Mouse (Mus musculus) neural tube, embryonic 14.5 days (tissue): ENCODE results near the gene Dtx1. TPM values are rescaled to one million over a fixed set of nuclear protein-coding genes. Genes with fewer than 3 reads are reported as not detected.

Experiments used
- ATAC-seq: fragments of 200-750 bp; cut with Nextera tagmentation; 2 replicates; pipeline ENCODE4 v1.8.0; 2017; ENCODE audit warnings: low read depth, mild to moderate bottlenecking, moderate TSS enrichment, moderate library complexity
- H3K27ac ChIP-seq: fragments of 300-500 bp; sonication (generic); 2 replicates; pipeline ENCODE4 v1.5.1; 2014; ENCODE audit warnings: low read depth, mild to moderate bottlenecking, control low read depth, low read length, moderate library complexity, mixed read lengths
- H3K27me3 ChIP-seq: fragments of 300-500 bp; sonication (generic); 2 replicates; pipeline ENCODE4 v1.6.1; 2014; ENCODE audit warnings: low read length; ENCODE audit not compliant: control insufficient read depth, insufficient read depth
- H3K36me3 ChIP-seq: fragments of 300-500 bp; sonication (generic); 2 replicates; pipeline ENCODE4 v1.6.1; 2014; ENCODE audit warnings: low read length, mixed read lengths; ENCODE audit not compliant: control insufficient read depth, insufficient read depth
- H3K4me1 ChIP-seq: fragments of 300-500 bp; sonication (generic); 2 replicates; pipeline ENCODE4 v1.6.1; 2014; ENCODE audit warnings: low read length; ENCODE audit not compliant: control insufficient read depth, insufficient read depth
- H3K4me2 ChIP-seq: fragments of 300-500 bp; sonication (generic); 2 replicates; pipeline ENCODE4 v1.6.1; 2014; ENCODE audit warnings: mild to moderate bottlenecking, low read depth, low read length, control low read depth
- H3K4me3 ChIP-seq: fragments of 300-500 bp; sonication (generic); 2 replicates; pipeline ENCODE4 v1.5.1; 2014; ENCODE audit warnings: low read depth, low read length, control low read depth, mixed read lengths
- H3K9ac ChIP-seq: fragments of 300-500 bp; sonication (generic); replicated peaks from 2 replicates; pipeline ENCODE4 v1.6.1; 2014; ENCODE audit warnings: low read depth, mild to moderate bottlenecking, control low read depth, low read length, mixed read lengths
- H3K9me3 ChIP-seq: fragments of 300-500 bp; sonication (generic); 2 replicates; pipeline ENCODE4 v1.6.1; 2016; ENCODE audit warnings: low read length; ENCODE audit not compliant: control insufficient read depth
- WGBS: fragments of 180-500 bp; shearing (Covaris S2); extraction: QIAGEN DNeasy Blood & Tissue Kit; methylation state at CpG from one replicate; pipeline ENCODE4 v1.1.7; 2014; 5-methylcytosine and 5-hydroxymethylcytosine counted together
- polyA plus RNA-seq: library from polyadenylated mRNA; unstranded; fragments of >200 nt; fragmentation: Nextera tagmentation; extraction: Ambion mirVana; gene quantifications from 2 replicates; pipeline ENCODE4 v1.2.1, GENCODE M21; 2014

Dtx1 gene
- polyA plus RNA-seq, 1 experiment from 2014 or later, result 50.7 TPM

DNA sequence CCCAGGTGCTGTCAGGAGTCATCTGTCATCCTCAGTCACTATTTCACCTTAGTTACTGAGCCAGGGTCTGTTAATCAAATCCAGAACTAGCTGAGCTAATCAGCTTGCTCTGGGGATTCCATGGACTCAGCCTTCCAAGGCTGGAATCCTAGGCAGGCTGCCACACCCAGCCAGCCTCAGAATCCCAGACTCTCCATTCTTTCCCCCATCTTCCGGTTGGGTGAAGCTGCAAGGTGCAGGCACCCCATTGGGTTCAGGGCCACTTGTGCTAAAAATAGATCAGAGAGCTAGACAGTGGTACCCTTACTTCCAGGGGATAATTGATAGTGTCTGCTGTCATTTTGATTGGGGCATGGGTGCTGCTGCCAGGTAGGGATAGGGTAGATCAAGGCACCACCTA is 21.0 kb upstream of the Dtx1 start:
- H3K4me1 ChIP-seq, result no peaks in the 10 kb centered on the region
- ATAC-seq, result no peak
- H3K9me3 ChIP-seq, result no peaks in the 10 kb centered on the region
- no peak overlapping the region for H3K27ac ChIP-seq
- H3K36me3 ChIP-seq, result no peaks in the 10 kb centered on the region
- 70% methylated on average over 1 of the region's 1 CpGs for WGBS
- H3K4me3 ChIP-seq, result no peak overlapping the region
- H3K27me3 ChIP-seq, result no peaks in the 10 kb centered on the region
- no peak overlapping the region for H3K4me2 ChIP-seq
- H3K9ac ChIP-seq, result no peak overlapping the region

GRCm38 (mm10) chr5:120729319-120729718 is 17.6 kb upstream of the Dtx1 start:
- WGBS, result 70% methylated on average over 10 of the region's 10 CpGs
- H3K4me3 ChIP-seq, result no peak overlapping the region
- H3K4me1 ChIP-seq, result no peaks in the 10 kb centered on the region
- no peaks in the 10 kb centered on the region for H3K9me3 ChIP-seq
- no peaks in the 10 kb centered on the region for H3K36me3 ChIP-seq
- H3K9ac ChIP-seq, result no peak overlapping the region
- no peaks in the 10 kb centered on the region for H3K27me3 ChIP-seq
- H3K27ac ChIP-seq, result no peak overlapping the region
- ATAC-seq, result no peak
- H3K4me2 ChIP-seq, result no peak overlapping the region

DNA sequence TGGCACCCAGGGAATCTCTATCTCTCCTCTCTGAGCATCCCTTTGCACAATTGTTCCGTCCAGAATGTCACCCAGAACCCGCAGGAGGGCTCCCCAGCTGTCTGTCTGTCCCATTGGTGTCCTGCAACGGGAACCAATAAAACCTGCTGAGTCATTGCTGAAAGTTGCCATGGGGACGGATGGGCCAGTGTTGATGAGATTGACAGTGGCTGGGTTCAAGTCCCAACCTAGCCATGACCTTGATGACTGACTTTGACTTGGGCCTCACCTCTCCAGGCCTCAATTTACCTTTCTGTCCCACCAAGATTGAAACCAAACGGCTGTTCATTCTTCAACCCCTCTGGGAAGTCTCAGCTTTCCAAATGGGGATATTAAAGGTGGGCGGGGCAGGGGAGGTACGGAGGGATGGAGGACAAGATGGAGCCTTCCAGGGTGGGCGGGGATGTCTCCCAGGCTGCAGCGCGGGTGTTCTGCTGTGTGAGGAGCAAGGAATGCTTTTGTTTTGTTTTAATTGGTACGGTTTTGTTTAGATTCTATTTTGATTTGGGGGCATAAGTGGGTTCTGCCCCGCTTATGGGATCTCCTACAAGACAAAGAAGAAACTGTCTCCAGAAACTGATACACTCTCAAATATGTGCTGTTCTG is 14.2 kb upstream of the Dtx1 start:
- no peak overlapping the region for H3K4me3 ChIP-seq
- no peaks in the 10 kb centered on the region for H3K4me1 ChIP-seq
- no peak overlapping the region for H3K9ac ChIP-seq
- no peak overlapping the region for H3K4me2 ChIP-seq
- H3K27ac ChIP-seq, result no peak overlapping the region
- no peaks in the 10 kb centered on the region for H3K36me3 ChIP-seq
- ATAC-seq, result no peak
- no peaks in the 10 kb centered on the region for H3K27me3 ChIP-seq
- no peaks in the 10 kb centered on the region for H3K9me3 ChIP-seq
- WGBS, result 49% methylated on average over 12 of the region's 12 CpGs

DNA sequence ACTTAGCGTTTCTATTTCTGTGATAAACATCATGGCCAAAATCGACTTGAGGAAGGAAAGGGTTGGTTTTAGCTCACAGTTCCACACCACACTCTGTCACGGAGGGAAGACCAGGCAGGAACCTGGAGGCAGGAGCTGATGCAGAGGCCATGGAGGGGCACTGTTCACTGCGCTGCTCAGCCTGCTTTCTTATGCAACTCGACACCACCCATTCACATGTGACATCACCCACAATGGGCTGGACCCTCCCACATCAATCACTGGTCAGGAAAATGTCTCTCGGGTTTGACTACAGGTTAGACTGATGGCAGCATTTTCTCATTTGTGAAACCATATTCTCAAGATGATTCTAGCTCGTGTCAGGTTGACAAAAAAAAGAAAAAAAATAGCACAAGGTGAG is 9.3 kb upstream of the Dtx1 start:
- no peak for ATAC-seq
- 64% methylated on average over 7 of the region's 7 CpGs for WGBS
- no peak overlapping the region for H3K9ac ChIP-seq

DNA sequence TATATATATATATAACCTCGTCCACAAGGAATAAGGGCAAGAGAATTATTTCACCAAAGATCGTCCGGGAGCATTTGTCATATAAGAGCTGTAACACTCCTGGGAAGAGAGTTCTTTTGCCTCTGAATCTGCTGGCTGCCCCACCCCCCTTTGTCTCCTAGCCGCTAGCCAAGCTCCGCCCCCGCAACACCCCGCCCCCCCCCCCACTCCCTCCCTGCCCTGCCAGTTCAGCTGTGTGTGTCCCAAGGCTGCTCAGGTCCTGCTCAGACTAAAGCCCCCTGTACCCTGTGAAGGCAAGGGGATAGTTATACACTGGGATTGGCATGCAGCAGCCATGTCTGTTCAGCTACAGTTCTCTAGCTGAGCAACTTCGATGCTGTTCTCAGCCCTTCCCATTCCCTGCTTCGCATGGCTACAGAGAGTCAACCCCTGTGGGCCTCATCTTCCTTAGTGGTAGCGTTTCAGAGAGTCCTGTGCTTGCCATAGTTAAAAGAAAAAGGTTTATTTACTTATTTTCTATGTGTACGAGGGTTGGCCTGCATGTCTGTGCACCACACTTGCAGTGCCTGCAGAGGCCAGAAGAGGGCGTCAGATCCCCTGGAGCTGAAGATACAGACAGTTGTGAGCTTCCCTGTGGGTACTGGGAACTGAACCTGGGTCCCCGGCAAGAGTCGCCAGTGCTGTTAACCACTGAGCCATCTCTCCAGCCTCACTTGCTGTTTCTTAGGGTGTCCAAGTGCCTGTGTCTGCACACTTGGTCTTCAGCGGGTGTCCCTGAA is 7.1 kb upstream of the Dtx1 start:
- H3K9ac ChIP-seq, result no peak overlapping the region
- H3K27me3 ChIP-seq, result no peaks in the 10 kb centered on the region
- no peak for ATAC-seq
- no peaks in the 10 kb centered on the region for H3K36me3 ChIP-seq
- 54% methylated on average over 15 of the region's 15 CpGs for WGBS
- H3K4me3 ChIP-seq, result no peak overlapping the region
- no peak overlapping the region for H3K4me2 ChIP-seq
- no peaks in the 10 kb centered on the region for H3K4me1 ChIP-seq
- H3K27ac ChIP-seq, result no peak overlapping the region
- H3K9me3 ChIP-seq, result no peaks in the 10 kb centered on the region

More for the DNA sequence above, 9.3 kb upstream of the Dtx1 start:
- H3K36me3 ChIP-seq, result no peaks in the 10 kb centered on the region
- H3K9me3 ChIP-seq, result no peaks in the 10 kb centered on the region
- no peaks in the 10 kb centered on the region for H3K4me1 ChIP-seq
- H3K27me3 ChIP-seq, result no peaks in the 10 kb centered on the region
- H3K4me2 ChIP-seq, result no peak overlapping the region
- no peak overlapping the region for H3K27ac ChIP-seq
- no peak overlapping the region for H3K4me3 ChIP-seq

DNA sequence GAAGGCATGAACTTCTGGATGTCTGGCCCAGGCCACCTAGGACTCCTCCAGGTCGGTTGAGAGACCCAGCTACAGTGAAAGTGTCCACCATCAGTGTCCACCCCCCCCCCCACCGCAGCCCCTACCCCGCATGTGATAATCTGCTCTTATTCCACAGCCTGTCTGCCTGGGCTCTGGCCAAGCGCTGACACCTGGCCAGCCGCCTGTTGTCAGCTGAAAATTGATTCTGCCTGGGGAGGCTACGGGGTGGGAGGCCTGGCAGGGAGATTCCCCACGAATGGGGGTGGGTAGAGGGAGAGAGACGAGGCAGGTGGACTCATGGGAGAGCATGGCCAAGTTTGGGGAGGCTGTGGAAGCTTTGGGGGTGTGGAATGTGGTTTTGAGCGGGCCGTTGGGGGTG is 5.4 kb upstream of the Dtx1 start:
- no peak overlapping the region for H3K4me2 ChIP-seq
- H3K27me3 ChIP-seq, result peaks cover 2% of the 10 kb centered on the region; the same call in 1 of the 2 replicates
- no peak overlapping the region for H3K27ac ChIP-seq
- H3K4me3 ChIP-seq, result no peak overlapping the region
- H3K4me1 ChIP-seq, result no peaks in the 10 kb centered on the region
- no peak overlapping the region for H3K9ac ChIP-seq
- ATAC-seq, result no peak
- WGBS, result 74% methylated on average over 10 of the region's 10 CpGs
- no peaks in the 10 kb centered on the region for H3K9me3 ChIP-seq
- H3K36me3 ChIP-seq, result no peaks in the 10 kb centered on the region

GRCm38 (mm10) chr5:120714314-120714713 is 2.6 kb upstream of the Dtx1 start:
- Histone ChIP-seq H3K27ac (no peak overlapping the region), H3K4me2 (no peak overlapping the region), H3K36me3 (no peaks in the 10 kb centered on the region), H3K9ac (no peak overlapping the region), H3K27me3 (peaks cover 10% of the 10 kb centered on the region), H3K4me3 (no peak overlapping the region), H3K9me3 (no peaks in the 10 kb centered on the region), H3K4me1 (peaks cover 14% of the 10 kb centered on the region)
- ATAC-seq, result no peak
- WGBS, result 5% methylated on average over 16 of the region's 16 CpGs

- Histone ChIP-seq H3K9me3 (no peaks in the 10 kb centered on the region), H3K9ac (no peak overlapping the region), H3K36me3 (no peaks in the 10 kb centered on the region), H3K27me3 (peaks cover 10% of the 10 kb centered on the region), H3K27ac (no peak overlapping the region), H3K4me1 (peaks cover 24% of the 10 kb centered on the region), H3K4me3 (no peak overlapping the region), H3K4me2 (no peak overlapping the region)
- 53% methylated on average over 8 of the region's 8 CpGs for WGBS
- ATAC-seq, result no peak
These were observed 994 bp upstream of the Dtx1 start for GRCm38 (mm10) chr5:120712721-120713120.

- Histone ChIP-seq H3K36me3 (no peaks in the 10 kb centered on the region), H3K27me3 (peaks cover 10% of the 10 kb centered on the region), H3K9ac (peak overlapping the region; percentile 94), H3K4me1 (peaks cover 29% of the 10 kb centered on the region), H3K4me3 (peak overlapping the region; percentile 81), H3K9me3 (no peaks in the 10 kb centered on the region), H3K27ac (peak overlapping the region; percentile 87), H3K4me2 (peak overlapping the region; percentile 65)
- WGBS, result 1% methylated on average over 40 of the region's 43 CpGs
- ATAC-seq, result peak; percentile 65
These were observed 311 bp downstream of the Dtx1 start for GRCm38 (mm10) chr5:120711416-120711815.
